ENCODE assay signal across 8 mouse cellular contexts in genomic region chr10:22059415-22059814, GRCm38 (mm10). TPM values are rescaled to one million over a fixed set of nuclear protein-coding genes. Genes with fewer than 3 reads are reported as not detected.
DNase-seq lines count a peak whose midpoint lies in the region; ATAC-seq and TF ChIP-seq lines count a peak whose summit lies in the region.
"Had no signal": no experiment of that assay in that cellular context is flagged by ENCODE, and none has a peak within 500 bp of the region (broad histone marks: within the 10 kb centered on the region; RNA-seq: fewer than 3 reads in every experiment).

No protein-coding gene starts in this region.

- H3K36me3 ChIP-seq in liver, embryonic 13.5 days = no peaks in the 10 kb centered on the region
- H3K36me3 ChIP-seq in forebrain, postnatal 0 days (ENCODE audit: insufficient read depth) = no peaks in the 10 kb centered on the region
- H3K36me3 ChIP-seq in limb, embryonic 12.5 days = no peaks in the 10 kb centered on the region
- H3K36me3 ChIP-seq in neural tube, embryonic 14.5 days (ENCODE audit: control insufficient read depth, insufficient read depth, low read length) = no peaks in the 10 kb centered on the region

- no peak for ATAC-seq in liver, embryonic 13.5 days (ENCODE audit: low read depth)
- no peak for ATAC-seq in forebrain, postnatal 0 days
- no peak for ATAC-seq in limb, embryonic 12.5 days (ENCODE audit: insufficient number of reproducible peaks, insufficient read depth, low FRiP score, low TSS enrichment, low read depth)
- no peak for ATAC-seq in neural tube, embryonic 14.5 days (ENCODE audit: low read depth)

- no peak for TF ChIP-seq CTCF in forebrain, postnatal 0 days (IDR thresholded peaks at IDR 0.05; ENCODE audit: low read depth)

- no peaks in the 10 kb centered on the region for H3K9me3 ChIP-seq in liver, embryonic 13.5 days (replicated peaks)
- no peaks in the 10 kb centered on the region for H3K9me3 ChIP-seq in forebrain, postnatal 0 days (ENCODE audit: low read length)
- H3K9me3 ChIP-seq in limb, embryonic 12.5 days = no peaks in the 10 kb centered on the region
- H3K9me3 ChIP-seq in neural tube, embryonic 14.5 days (ENCODE audit: control insufficient read depth, low read length) = no peaks in the 10 kb centered on the region

- H3K4me1 ChIP-seq in liver, embryonic 13.5 days (replicated peaks) = peaks cover 11% of the 10 kb centered on the region; the same call in 1 of the 2 replicates
- H3K4me1 ChIP-seq in forebrain, postnatal 0 days (ENCODE audit: insufficient read depth) = no peaks in the 10 kb centered on the region
- H3K4me1 ChIP-seq in limb, embryonic 12.5 days (replicated peaks) = no peaks in the 10 kb centered on the region
- H3K4me1 ChIP-seq in neural tube, embryonic 14.5 days (ENCODE audit: control insufficient read depth, insufficient read depth, low read length) = no peaks in the 10 kb centered on the region

- no peaks in the 10 kb centered on the region for H3K27me3 ChIP-seq in liver, embryonic 13.5 days
- no peaks in the 10 kb centered on the region for H3K27me3 ChIP-seq in forebrain, postnatal 0 days (ENCODE audit: insufficient read depth, low read length)
- H3K27me3 ChIP-seq in limb, embryonic 12.5 days = no peaks in the 10 kb centered on the region
- H3K27me3 ChIP-seq in neural tube, embryonic 14.5 days (ENCODE audit: control insufficient read depth, insufficient read depth, low read length) = no peaks in the 10 kb centered on the region

- peak overlapping the region; percentile 68; the same call in 1 of the 2 replicates for H3K4me2 ChIP-seq in liver, embryonic 13.5 days
- peak overlapping the region; percentile 79 for H3K4me2 ChIP-seq in forebrain, postnatal 0 days (ENCODE audit: low read depth)
- H3K4me2 ChIP-seq in limb, embryonic 12.5 days = peak overlapping the region; percentile 74
- peak overlapping the region; percentile 78; the same call in 1 of the 2 replicates for H3K4me2 ChIP-seq in neural tube, embryonic 14.5 days (ENCODE audit: low read depth, low read length)

- H3K27ac ChIP-seq in liver, embryonic 13.5 days = no peak overlapping the region
- H3K27ac ChIP-seq in forebrain, postnatal 0 days (ENCODE audit: low read depth, low read length) = no peak overlapping the region
- H3K27ac ChIP-seq in limb, embryonic 12.5 days = no peak overlapping the region
- H3K27ac ChIP-seq in neural tube, embryonic 14.5 days (ENCODE audit: low read depth, low read length) = no peak overlapping the region
- H3K27ac ChIP-seq: liver, embryonic 14.5 days had no signal

- no peak overlapping the region for H3K4me3 ChIP-seq in liver, embryonic 13.5 days (replicated peaks)
- no peak overlapping the region for H3K4me3 ChIP-seq in forebrain, postnatal 0 days (ENCODE audit: low read depth, low read length)
- H3K4me3 ChIP-seq in limb, embryonic 12.5 days (replicated peaks) = peak overlapping the region; percentile 51
- no peak overlapping the region for H3K4me3 ChIP-seq in neural tube, embryonic 14.5 days (ENCODE audit: low read depth, low read length)

- no peak for DNase-seq in liver, embryonic 13.5 days
- no peak for DNase-seq in liver
- DNase-seq in forebrain, postnatal 0 days = no peak
- DNase-seq in adrenal gland, adult 8-10 months = no peak
- DNase-seq in left cerebral cortex, adult 11 months (ENCODE audit: low spot score) = no peak

- H3K9ac ChIP-seq in liver, embryonic 13.5 days = no peak overlapping the region
- no peak overlapping the region for H3K9ac ChIP-seq in forebrain, postnatal 0 days
- H3K9ac ChIP-seq in limb, embryonic 12.5 days (replicated peaks) = no peak overlapping the region
- H3K9ac ChIP-seq in neural tube, embryonic 14.5 days (replicated peaks; ENCODE audit: low read depth, low read length) = peak overlapping the region; percentile 50; the same call in 1 of the 2 replicates
- H3K9ac ChIP-seq: liver, embryonic 14.5 days had no signal

- 65% methylated on average over 2 of the region's 2 CpGs for WGBS in liver, embryonic 13.5 days (ENCODE audit: insufficient replicate concordance)
- WGBS in forebrain, postnatal 0 days = 91% methylated on average over 2 of the region's 2 CpGs
- WGBS in limb, embryonic 12.5 days = 72% methylated on average over 2 of the region's 2 CpGs
- WGBS in neural tube, embryonic 14.5 days = 88% methylated on average over 2 of the region's 2 CpGs

RNA-seq across cellular contexts. Expression of gene 4930444G20Rik, which starts 8.5 kb away (rescaled TPM):
- not detected in 2 replicates for polyA plus RNA-seq in liver, embryonic 13.5 days (2015; fragmentation: Nextera tagmentation; extraction: Ambion mirVana)
- not detected in 2 replicates for total RNA-seq in forebrain, postnatal 0 days (2014; rRNA removed)
- not detected in 2 replicates for polyA plus RNA-seq in forebrain, postnatal 0 days (2015; fragmentation: Nextera tagmentation; extraction: Ambion mirVana)
- polyA plus RNA-seq in limb, embryonic 12.5 days (2016; fragmentation: Nextera tagmentation; extraction: Ambion mirVana) = not detected in 2 replicates
- not detected in 2 replicates for polyA plus RNA-seq in neural tube, embryonic 14.5 days (2014; fragmentation: Nextera tagmentation; extraction: Ambion mirVana)
- not detected for total RNA-seq in adrenal gland, adult 8-10 months (2022)
- polyA plus RNA-seq: liver, embryonic 14.5 days had no signal
